Mouse (Mus musculus): ENCODE results near the gene Fgfr2.

DNA sequence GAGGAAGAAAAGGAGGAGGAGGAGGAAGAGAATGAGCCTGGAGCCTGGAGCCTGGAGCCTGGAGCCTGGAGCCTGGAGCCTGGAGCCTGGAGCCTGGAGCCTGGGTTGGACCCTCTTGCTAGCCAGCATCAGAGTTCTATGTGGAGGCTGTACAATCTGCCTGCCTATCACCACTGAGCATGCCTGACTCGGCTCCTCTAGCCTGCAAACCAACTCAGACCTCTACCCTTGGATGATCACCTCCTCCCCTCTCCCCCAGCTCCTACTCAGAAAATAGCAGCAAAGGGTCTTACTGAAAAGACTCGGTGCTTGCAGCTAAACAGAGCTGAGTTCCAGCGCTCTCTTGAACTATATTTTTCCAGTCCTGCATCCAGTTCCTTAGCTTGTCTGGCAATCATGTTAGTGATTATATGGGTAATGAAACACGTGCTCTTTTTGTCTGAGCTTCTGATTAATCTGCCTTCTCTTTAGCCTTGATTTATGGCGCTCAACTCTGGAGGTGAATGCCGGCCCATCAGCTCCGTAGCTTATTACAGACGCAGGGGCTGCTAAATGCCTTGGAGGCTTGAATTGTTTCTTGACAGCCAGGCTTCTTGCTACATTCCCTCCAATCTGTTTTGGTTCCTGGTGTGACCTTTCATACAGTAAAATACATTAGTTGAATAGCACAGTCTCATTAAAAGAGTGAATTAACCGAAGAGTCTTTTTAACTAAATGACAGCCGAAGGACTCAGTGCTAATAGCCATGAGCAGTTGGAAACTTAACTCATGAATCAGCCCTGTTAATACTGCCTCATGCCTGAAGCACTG, 1345.5 kb downstream of the Fgfr2 start:
- TF ChIP-seq CTCF (IDR thresholded peaks at IDR 0.05; ENCODE audit: low read depth) (no peak), EP300 (IDR thresholded peaks at IDR 0.05; ENCODE audit: low read depth) (no peak)

All from liver, postnatal 0 days (tissue).